Mouse (Mus musculus) neural tube, embryonic 13.5 days (tissue): ENCODE data around the gene Mrps18a. TPM values are rescaled to one million over a fixed set of nuclear protein-coding genes. Genes with fewer than 3 reads are reported as not detected.

ENCODE experiments used
- ATAC-seq: fragments of 200-750 bp; cut with Nextera tagmentation; 2 replicates; pipeline ENCODE4 v1.8.0; 2017; ENCODE audit warnings: low read depth, mild to moderate bottlenecking, moderate TSS enrichment, moderate library complexity
- H3K27ac ChIP-seq: fragments of 300-500 bp; sonication (generic); replicated peaks from 2 replicates; pipeline ENCODE4 v1.5.1; 2015; ENCODE audit warnings: moderate library complexity, mild to moderate bottlenecking, inconsistent platforms
- H3K27me3 ChIP-seq: fragments of 300-500 bp; sonication (generic); 2 replicates; pipeline ENCODE4 v1.6.1; 2015; ENCODE audit warnings: mild to moderate bottlenecking, inconsistent platforms
- H3K36me3 ChIP-seq: fragments of 300-500 bp; sonication (generic); 2 replicates; pipeline ENCODE4 v1.6.1; 2015; ENCODE audit warnings: mild to moderate bottlenecking, inconsistent platforms
- H3K4me1 ChIP-seq: fragments of 300-500 bp; sonication (generic); replicated peaks from 2 replicates; pipeline ENCODE4 v1.6.1; 2015; ENCODE audit warnings: inconsistent platforms
- H3K4me2 ChIP-seq: fragments of 300-500 bp; sonication (generic); 2 replicates; pipeline ENCODE4 v1.6.1; 2015; ENCODE audit warnings: inconsistent platforms, mild to moderate bottlenecking, moderate library complexity
- H3K4me3 ChIP-seq: fragments of 300-500 bp; sonication (generic); 2 replicates; pipeline ENCODE4 v1.5.1; 2015; ENCODE audit warnings: mild to moderate bottlenecking, inconsistent platforms
- H3K9ac ChIP-seq: fragments of 300-500 bp; sonication (generic); 2 replicates; pipeline ENCODE4 v1.6.1; 2015; ENCODE audit warnings: moderate library complexity, mild to moderate bottlenecking, inconsistent platforms
- H3K9me3 ChIP-seq: fragments of 300-500 bp; sonication (generic); 2 replicates; pipeline ENCODE4 v1.6.1; 2016; ENCODE audit warnings: inconsistent platforms
- WGBS: fragments of 180-500 bp; shearing (Covaris S2); methylation state at CpG from one replicate; pipeline ENCODE4 v1.1.7; 2015; 5-methylcytosine and 5-hydroxymethylcytosine counted together
- polyA plus RNA-seq: library from polyadenylated mRNA; unstranded; fragments of >200 nt; fragmentation: Nextera tagmentation; extraction: Ambion mirVana; gene quantifications from 2 replicates; pipeline ENCODE4 v1.2.1, GENCODE M21; 2015

Gene Mrps18a
- polyA plus RNA-seq, result 144 and 154 TPM in 2 replicates

DNA sequence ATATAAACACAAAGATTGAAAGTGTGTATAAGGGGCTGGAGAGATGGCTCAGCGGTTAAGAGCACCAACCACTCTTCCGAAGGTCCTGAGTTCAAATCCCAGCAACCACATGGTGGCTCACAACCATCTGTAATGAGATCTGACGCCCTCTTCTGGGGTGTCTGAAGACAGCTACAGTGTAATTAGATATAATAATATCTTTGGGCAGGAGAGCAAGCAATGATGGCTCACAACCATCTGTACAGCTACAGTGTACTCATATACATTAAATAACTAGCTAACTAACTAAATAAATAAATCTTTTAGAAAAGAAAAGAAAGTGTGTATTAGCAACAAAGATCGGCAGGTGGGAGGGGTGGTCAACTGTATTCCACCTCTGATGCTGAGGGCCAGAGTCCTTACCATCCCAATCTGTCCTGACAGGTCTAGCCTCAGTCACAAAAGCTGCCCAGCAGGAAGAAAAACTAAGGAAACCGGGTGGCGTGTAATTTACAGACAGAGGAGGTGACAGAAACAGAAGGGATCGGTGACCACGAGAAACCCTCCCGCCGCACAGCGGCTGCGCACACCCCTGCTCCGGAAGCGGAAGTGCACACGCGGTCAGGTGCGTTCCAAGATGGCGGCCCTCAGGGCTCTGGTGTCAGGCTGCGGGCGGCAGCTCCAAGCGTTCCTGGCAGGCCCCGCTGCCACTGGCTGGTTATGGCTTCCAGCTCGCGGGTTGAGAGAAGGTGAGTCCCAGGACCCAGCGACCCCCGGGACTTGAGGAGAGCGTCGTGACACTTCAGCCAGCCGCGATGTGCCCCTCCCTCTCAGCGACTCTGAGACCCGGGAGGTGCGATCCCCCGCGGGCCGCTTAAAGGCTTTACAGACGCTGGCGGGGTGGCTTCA is at the start of gene Mrps18a:
Mrps18a (plus strand) TSS at position 585 of the 888 bp plus-strand sequence.
- Histone ChIP-seq H3K4me1 (peaks cover 15% of the 10 kb centered on the region), H3K9me3 (no peaks in the 10 kb centered on the region), H3K36me3 (peaks cover 11% of the 10 kb centered on the region; the same call in 1 of the 2 replicates), H3K4me2 (peak within 1 kb of the TSS; percentile 91), H3K9ac (peak within 1 kb of the TSS; percentile 87), H3K4me3 (peak within 1 kb of the TSS; percentile 89), H3K27me3 (peaks cover 30% of the 10 kb centered on the region), H3K27ac (peak within 1 kb of the TSS; percentile 80)
- WGBS, result 5% methylated on average over 38 of the region's 38 CpGs
- peak; percentile 98 for ATAC-seq

DNA sequence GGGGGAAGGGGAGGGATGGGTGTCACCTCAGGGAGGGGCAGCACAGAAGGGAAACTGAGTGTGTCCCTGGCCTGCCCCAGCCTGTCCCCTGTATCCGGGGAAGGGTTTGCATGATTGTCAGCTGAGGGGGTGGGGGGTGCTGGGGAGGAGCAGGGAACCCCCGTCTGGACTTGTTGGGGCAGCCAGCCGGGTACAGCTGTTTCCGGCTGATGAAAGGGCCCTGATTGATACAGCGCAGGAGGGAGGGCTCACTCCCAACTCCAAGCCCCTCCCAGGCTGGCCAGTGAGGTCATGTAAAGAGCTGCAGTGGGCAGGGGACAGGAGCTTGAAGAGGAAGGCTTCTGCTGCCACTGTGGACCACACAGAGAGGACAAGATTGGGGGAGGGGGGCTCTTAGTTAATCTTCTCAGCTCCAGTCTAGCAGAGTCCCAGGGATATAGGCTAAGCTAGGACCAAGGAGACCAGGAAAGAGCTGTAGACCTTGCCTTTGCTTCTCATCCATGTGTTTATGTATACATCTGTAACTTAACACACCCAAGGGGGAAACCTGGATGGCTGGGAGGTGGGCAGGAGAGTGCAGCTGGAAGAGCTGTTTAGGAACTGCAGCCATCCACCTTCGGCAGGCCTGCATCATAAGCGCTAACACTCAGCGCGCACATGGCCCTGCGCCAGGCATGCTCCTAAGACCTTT is 47.4 kb upstream of the Mrps18a start:
- no peak overlapping the region for H3K4me3 ChIP-seq
- peaks cover 10% of the 10 kb centered on the region for H3K4me1 ChIP-seq
- H3K9ac ChIP-seq, result no peak overlapping the region
- H3K27ac ChIP-seq, result no peak overlapping the region
- H3K4me2 ChIP-seq, result no peak overlapping the region
- H3K36me3 ChIP-seq, result no peaks in the 10 kb centered on the region
- no peaks in the 10 kb centered on the region for H3K27me3 ChIP-seq
- no peaks in the 10 kb centered on the region for H3K9me3 ChIP-seq
- ATAC-seq, result peak; percentile 36; the same call in 1 of the 2 replicates
- 32% methylated on average over 10 of the region's 10 CpGs for WGBS

DNA sequence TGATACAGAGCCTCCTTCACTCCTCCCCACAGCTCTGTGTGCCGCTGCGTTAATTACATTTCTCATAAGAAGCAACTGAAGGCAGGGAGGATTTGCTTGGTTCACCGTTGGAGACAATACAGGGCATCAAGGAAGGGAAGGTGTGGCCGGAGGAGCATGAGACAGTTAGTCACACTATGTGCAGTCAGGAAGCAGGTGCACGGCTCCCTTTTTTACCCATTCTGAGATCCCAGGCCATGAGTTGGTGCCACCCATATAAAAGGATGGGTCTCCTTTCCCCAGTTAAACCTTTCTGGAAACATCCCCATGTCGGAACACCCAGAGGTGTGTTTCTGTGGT is 46.8 kb upstream of the Mrps18a start:
- H3K27me3 ChIP-seq, result no peaks in the 10 kb centered on the region
- no peak overlapping the region for H3K9ac ChIP-seq
- 56% methylated on average over 6 of the region's 6 CpGs for WGBS
- no peaks in the 10 kb centered on the region for H3K36me3 ChIP-seq
- ATAC-seq, result 0 out of 2 replicates have a peak, but pooled peaks have one; percentile 3
- H3K4me1 ChIP-seq, result peaks cover 10% of the 10 kb centered on the region
- H3K4me3 ChIP-seq, result no peak overlapping the region
- no peak overlapping the region for H3K4me2 ChIP-seq
- no peaks in the 10 kb centered on the region for H3K9me3 ChIP-seq
- no peak overlapping the region for H3K27ac ChIP-seq

DNA sequence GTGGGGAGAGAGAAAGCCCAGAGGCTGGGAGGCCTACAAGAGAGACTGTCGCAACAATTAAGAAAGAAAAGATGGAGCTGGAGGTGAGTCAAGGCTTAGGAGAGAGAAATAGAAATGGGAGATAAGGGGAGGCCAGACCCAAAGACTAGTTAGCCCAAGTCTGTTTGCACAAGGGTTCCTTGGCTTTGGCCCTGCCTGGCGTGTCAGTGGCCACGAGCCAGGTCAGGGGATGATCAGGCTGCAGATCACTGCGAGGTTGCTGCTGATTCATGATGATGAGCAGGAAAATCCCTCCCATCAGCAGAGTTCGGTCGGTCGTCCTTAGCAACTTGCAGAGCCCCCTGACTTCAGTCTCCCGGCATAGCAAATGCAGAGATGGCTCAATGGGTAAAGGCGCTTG is 40.7 kb upstream of the Mrps18a start:
- no peak overlapping the region for H3K9ac ChIP-seq

DNA sequence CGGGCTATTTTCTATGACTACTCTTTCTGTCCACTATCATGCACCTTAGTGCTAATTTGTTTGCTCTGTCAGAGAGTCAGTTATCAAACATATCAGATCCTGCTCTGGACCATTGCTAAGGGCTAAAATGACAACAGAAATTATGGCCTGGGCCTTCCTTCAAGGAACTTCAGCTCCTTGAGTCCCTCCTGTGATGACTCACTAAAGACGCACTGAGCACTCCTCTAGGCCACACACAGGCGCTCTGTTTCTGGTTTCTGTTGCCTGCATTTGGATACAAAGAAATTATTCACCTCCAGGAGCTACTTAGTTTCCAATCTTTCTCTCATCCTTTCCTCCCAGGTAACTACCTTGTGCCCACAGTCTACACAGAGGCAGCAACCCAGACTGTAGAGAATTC is 39.3 kb upstream of the Mrps18a start:
- peaks cover 17% of the 10 kb centered on the region for H3K4me1 ChIP-seq
- H3K4me2 ChIP-seq, result no peak overlapping the region
- 93% methylated on average over 3 of the region's 3 CpGs for WGBS
- no peaks in the 10 kb centered on the region for H3K36me3 ChIP-seq
- no peak for ATAC-seq
- no peak overlapping the region for H3K9ac ChIP-seq
- H3K27me3 ChIP-seq, result no peaks in the 10 kb centered on the region
- H3K9me3 ChIP-seq, result no peaks in the 10 kb centered on the region
- H3K4me3 ChIP-seq, result no peak overlapping the region
- H3K27ac ChIP-seq, result no peak overlapping the region

More for the DNA sequence above, 40.7 kb upstream of the Mrps18a start:
- H3K4me2 ChIP-seq, result no peak overlapping the region
- H3K27me3 ChIP-seq, result no peaks in the 10 kb centered on the region
- ATAC-seq, result no peak
- H3K9me3 ChIP-seq, result no peaks in the 10 kb centered on the region
- H3K4me1 ChIP-seq, result peaks cover 17% of the 10 kb centered on the region
- H3K27ac ChIP-seq, result no peak overlapping the region
- H3K4me3 ChIP-seq, result no peak overlapping the region
- H3K36me3 ChIP-seq, result no peaks in the 10 kb centered on the region
- WGBS, result 65% methylated on average over 9 of the region's 9 CpGs

DNA sequence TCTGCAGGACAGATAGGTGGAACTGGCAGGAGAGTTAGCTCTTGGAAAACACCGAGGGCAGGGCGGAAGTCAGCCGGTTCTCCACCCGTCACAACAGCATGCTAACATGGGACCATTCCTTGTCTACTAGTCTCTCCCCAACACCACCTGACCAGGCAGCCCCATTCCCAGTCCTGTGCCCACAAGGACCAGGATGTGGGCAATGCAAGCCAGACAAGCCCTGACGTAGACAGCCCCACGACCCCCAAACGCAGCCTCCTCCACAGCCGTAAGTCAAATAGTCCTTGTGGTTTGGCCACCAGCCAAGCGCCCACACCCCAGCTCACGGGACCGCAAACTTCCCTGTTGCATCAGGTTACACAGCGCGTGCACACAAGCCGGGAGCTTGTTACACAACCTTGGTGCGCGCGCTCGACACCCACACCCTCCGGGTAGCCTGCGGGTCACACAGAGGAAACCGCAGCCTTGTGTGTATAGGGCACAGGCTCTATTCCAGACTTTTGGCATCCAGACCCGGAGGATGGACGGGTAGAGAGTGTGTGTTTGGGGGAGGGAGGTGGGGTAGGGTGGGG is 37.0 kb upstream of the Mrps18a start:
- Histone ChIP-seq H3K9me3 (no peaks in the 10 kb centered on the region), H3K9ac (no peak overlapping the region), H3K4me3 (no peak overlapping the region), H3K36me3 (no peaks in the 10 kb centered on the region), H3K27me3 (no peaks in the 10 kb centered on the region), H3K4me2 (peak overlapping the region; percentile 11; the same call in 1 of the 2 replicates), H3K27ac (no peak overlapping the region), H3K4me1 (peaks cover 17% of the 10 kb centered on the region)
- 60% methylated on average over 23 of the region's 23 CpGs for WGBS
- ATAC-seq, result no peak

DNA sequence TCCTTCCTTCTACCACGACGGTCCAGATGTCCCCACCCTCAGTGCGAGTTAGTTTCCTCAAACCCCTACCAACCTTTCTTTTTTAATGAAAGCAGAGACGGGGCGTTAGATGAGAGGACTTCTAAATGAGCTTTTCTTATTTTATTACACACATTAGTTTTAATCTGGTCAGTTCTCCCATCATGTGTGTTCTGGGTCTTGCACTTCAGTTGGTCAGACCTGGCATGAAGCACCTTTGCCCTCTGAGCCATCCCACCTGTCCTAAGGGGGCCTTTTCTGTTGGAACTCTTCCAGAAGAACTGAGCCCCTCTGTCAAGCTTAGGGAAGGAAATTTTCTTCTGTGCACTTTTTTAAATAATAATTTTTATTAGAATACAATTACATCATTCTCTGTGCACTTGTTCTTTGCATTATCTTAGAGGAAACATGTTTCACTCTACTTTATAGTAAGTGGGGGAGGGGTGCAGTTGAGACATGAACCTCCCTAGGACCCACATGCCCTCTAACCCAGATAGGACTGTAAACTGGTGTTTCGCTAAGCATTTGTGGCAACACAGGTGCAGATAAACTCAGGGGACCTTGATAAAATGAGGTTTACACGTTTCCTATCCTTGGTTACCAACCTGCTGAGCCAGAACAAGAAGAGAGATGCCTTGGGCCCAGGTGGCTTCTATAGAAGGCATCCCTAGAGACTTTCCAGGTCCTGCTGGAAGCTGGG is 36.2 kb upstream of the Mrps18a start:
- Histone ChIP-seq H3K9ac (no peak overlapping the region), H3K4me1 (peaks cover 17% of the 10 kb centered on the region), H3K36me3 (no peaks in the 10 kb centered on the region), H3K4me2 (no peak overlapping the region; the same call in 1 of the 2 replicates), H3K4me3 (no peak overlapping the region), H3K27me3 (no peaks in the 10 kb centered on the region), H3K27ac (no peak overlapping the region), H3K9me3 (no peaks in the 10 kb centered on the region)
- no peak for ATAC-seq
- 71% methylated on average over 7 of the region's 7 CpGs for WGBS

DNA sequence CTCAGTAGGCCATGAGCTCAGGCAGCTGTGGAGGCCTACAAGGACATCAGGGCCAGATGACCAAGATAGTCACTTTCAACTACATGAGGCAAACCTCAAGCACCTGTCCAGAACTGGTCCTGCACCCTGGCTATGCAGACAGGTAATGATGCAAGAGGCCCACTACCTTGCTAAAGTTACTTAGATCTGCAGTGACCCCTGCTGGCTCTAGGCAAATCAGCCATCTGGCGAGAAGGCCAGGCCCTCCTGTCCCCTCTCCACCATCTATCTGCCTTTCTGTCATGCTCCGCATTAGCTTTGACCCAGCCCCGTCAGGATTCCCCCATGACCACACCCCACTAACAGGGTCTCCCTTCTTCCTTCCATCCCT is 35.7 kb upstream of the Mrps18a start:
- H3K36me3 ChIP-seq, result no peaks in the 10 kb centered on the region
- no peaks in the 10 kb centered on the region for H3K27me3 ChIP-seq
- 59% methylated on average over 3 of the region's 3 CpGs for WGBS
- no peak overlapping the region for H3K4me3 ChIP-seq
- H3K9me3 ChIP-seq, result no peaks in the 10 kb centered on the region
- no peak overlapping the region for H3K4me2 ChIP-seq
- H3K9ac ChIP-seq, result no peak overlapping the region
- no peak overlapping the region for H3K27ac ChIP-seq
- H3K4me1 ChIP-seq, result peaks cover 16% of the 10 kb centered on the region
- ATAC-seq, result no peak

DNA sequence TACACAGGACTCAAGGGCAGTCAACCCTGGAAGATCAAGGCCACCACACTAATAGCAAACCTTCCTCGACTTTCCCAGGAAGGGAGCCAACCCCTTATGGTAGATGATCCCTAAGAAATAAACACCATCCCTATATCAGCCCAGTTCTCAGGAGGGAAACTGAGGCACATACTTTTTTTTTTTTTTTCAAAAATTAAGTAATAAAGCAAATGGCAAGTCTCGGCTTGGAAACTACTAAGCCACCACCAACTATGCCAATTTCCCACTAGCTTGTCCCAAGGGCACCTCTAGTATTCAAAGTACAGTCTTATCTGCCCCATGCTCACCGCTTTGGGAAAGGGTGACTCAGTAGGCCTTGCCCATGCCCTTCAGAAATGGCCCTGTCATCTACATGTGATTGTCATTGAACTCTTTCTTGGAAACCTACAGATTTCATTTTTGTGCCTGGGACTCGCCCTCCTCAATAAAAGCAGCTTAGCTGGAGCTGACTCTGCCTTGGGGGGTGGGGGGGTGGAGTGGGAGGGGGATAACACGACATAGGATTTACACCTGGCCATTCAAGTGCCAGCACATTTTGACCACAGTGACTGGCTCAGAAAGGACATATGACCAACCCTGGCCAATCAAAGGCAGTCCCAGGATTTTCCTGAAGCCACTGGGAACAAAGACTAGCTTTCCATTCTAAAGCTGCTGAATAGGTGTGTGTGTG is 35.1 kb upstream of the Mrps18a start:
- 72% methylated on average over 5 of the region's 5 CpGs for WGBS
- no peak for ATAC-seq

DNA sequence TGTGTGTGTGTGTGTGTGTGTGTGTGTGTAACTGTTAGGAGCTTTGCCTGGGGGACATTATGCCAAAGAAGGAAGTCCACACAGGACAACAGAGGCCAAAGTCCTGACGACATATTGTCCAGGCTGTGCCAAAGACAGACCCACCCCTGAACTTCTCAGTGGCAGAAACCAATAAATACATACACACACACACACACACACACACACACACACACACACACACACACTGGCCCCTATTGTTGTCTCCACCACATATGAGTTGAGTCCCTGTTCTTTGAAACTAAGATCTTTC is 34.6 kb upstream of the Mrps18a start:
- no peaks in the 10 kb centered on the region for H3K27me3 ChIP-seq
- no peaks in the 10 kb centered on the region for H3K9me3 ChIP-seq
- H3K4me2 ChIP-seq, result no peak overlapping the region
- H3K4me3 ChIP-seq, result no peak overlapping the region
- H3K27ac ChIP-seq, result no peak overlapping the region
- ATAC-seq, result no peak
- no peaks in the 10 kb centered on the region for H3K36me3 ChIP-seq
- H3K4me1 ChIP-seq, result peaks cover 20% of the 10 kb centered on the region
- H3K9ac ChIP-seq, result no peak overlapping the region
- WGBS, result 56% methylated on average over 1 of the region's 1 CpGs

More for the DNA sequence above, 35.1 kb upstream of the Mrps18a start:
- no peak overlapping the region for H3K9ac ChIP-seq
- no peaks in the 10 kb centered on the region for H3K9me3 ChIP-seq
- peaks cover 18% of the 10 kb centered on the region for H3K4me1 ChIP-seq
- no peak overlapping the region for H3K4me2 ChIP-seq
- no peaks in the 10 kb centered on the region for H3K27me3 ChIP-seq
- no peaks in the 10 kb centered on the region for H3K36me3 ChIP-seq
- H3K4me3 ChIP-seq, result no peak overlapping the region
- no peak overlapping the region for H3K27ac ChIP-seq

DNA sequence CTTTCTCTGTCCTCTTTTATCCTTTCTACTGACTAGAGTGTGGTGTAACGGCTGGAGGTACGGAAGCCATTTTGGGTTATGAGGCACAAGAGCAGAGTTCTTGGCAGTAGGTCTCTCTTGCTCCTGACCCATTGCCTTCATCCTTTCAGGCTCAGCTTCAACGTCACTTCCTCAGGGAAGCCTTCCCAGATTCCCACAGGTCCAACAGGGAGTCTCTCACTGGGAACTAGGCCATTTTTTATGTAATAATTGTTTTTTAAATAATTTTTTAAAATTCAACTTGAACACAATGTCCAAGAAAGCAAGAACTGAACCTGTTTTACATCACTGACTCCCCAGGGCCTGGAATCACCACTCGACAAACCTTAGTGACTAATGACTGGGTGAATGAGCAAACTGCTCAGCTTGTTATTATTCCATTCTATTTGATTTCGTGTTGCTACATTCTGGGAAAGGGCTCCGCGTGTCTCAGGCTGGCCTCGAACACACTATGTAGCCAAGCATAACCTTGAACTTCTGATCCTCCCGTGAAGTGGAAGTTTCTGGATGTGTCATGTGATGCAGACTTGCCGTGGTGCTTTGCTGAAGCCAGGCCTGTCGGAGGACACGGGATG is 32.8 kb upstream of the Mrps18a start:
- Histone ChIP-seq H3K9me3 (no peaks in the 10 kb centered on the region), H3K27me3 (no peaks in the 10 kb centered on the region), H3K4me3 (no peak overlapping the region), H3K27ac (no peak overlapping the region), H3K4me1 (peaks cover 26% of the 10 kb centered on the region), H3K9ac (no peak overlapping the region), H3K4me2 (no peak overlapping the region), H3K36me3 (no peaks in the 10 kb centered on the region)
- ATAC-seq, result no peak
- 92% methylated on average over 12 of the region's 12 CpGs for WGBS
